Mouse (Mus musculus) adrenal gland, postnatal 10 days (tissue): ENCODE results near the gene Sae1. TPM values are rescaled to one million over a fixed set of nuclear protein-coding genes. Genes with fewer than 3 reads are reported as not detected.
A peak's percentile ranks its signal among the peaks of the same experiment; 100 is the strongest.
"Not testable (repeated sequence)": the region's sequence is repeated elsewhere in the genome, so short reads cannot be mapped to it uniquely, and the experiment has no call there.

Source experiments
- DNase-seq: peaks from one replicate; pipeline ENCODE4 v3.0.0; 2021; ENCODE audit warnings: mixed read lengths
- total RNA-seq, 2 experiments: library from RNA; stranded (reverse); gene quantifications; 2 replicates each; pipeline ENCODE4 v1.2.3; 2021

The Sae1 gene
- total RNA-seq, 2 experiments from 2014 or later, result 60.8 to 64.0 TPM

GRCm38 (mm10) chr7:16310020-16310520 is 77.5 kb downstream of the Sae1 start:
- DNase-seq, result peak; percentile 92

GRCm38 (mm10) chr7:16309318-16310019 is 78.1 kb downstream of the Sae1 start:
- peak; percentile 95 for DNase-seq

GRCm38 (mm10) chr7:16308555-16309317 is 78.9 kb downstream of the Sae1 start:
- no peak for DNase-seq

- DNase-seq, result not testable (repeated sequence)
Observed at GRCm38 (mm10) chr7:16308093-16308492, 79.5 kb downstream of the Sae1 start, which contains the start of gene Bbc3. Bbc3 (plus strand) TSS chr7:16308393.

- not testable (repeated sequence) for DNase-seq
Observed at GRCm38 (mm10) chr7:16307141-16307540, 80.5 kb downstream of the Sae1 start.

GRCm38 (mm10) chr7:16299419-16300035 is 88.1 kb downstream of the Sae1 start:
- peak; percentile 94 for DNase-seq

- no peak for DNase-seq
Observed at GRCm38 (mm10) chr7:16298927-16299326, 88.7 kb downstream of the Sae1 start.

GRCm38 (mm10) chr7:16297616-16298015 is 90.0 kb downstream of the Sae1 start:
- no peak for DNase-seq

GRCm38 (mm10) chr7:16296766-16297390 is 90.7 kb downstream of the Sae1 start:
- DNase-seq, result peak; percentile 92

- DNase-seq, result no peak
Observed at GRCm38 (mm10) chr7:16296146-16296545, 91.5 kb downstream of the Sae1 start.

- peak; percentile 86 for DNase-seq
Observed at GRCm38 (mm10) chr7:16295321-16295900, 92.2 kb downstream of the Sae1 start.

- peak; percentile 97 for DNase-seq
Observed at GRCm38 (mm10) chr7:16294837-16295236, 92.8 kb downstream of the Sae1 start.

GRCm38 (mm10) chr7:16294346-16294745 is 93.3 kb downstream of the Sae1 start:
- DNase-seq, result no peak

GRCm38 (mm10) chr7:16287791-16288190 is 99.8 kb downstream of the Sae1 start:
- DNase-seq, result no peak

- no peak for DNase-seq
Observed at GRCm38 (mm10) chr7:16287016-16287415, 100.6 kb downstream of the Sae1 start.

- peak; percentile 100 for DNase-seq
Observed at GRCm38 (mm10) chr7:16286026-16286961, 101.3 kb downstream of the Sae1 start, which contains the start of gene Ccdc9. Ccdc9 (minus strand) TSS chr7:16286795.

- DNase-seq, result peak; percentile 73
Observed at GRCm38 (mm10) chr7:16285450-16286025, 102.1 kb downstream of the Sae1 start.

GRCm38 (mm10) chr7:16284904-16285303 is 102.7 kb downstream of the Sae1 start:
- DNase-seq, result no peak

GRCm38 (mm10) chr7:16284001-16284400 is 103.6 kb downstream of the Sae1 start:
- no peak for DNase-seq

- DNase-seq, result no peak
Observed at GRCm38 (mm10) chr7:16282334-16282733, 105.3 kb downstream of the Sae1 start.
